Mouse (Mus musculus) embryo, embryonic 10.5 days (tissue): ENCODE data around the gene Gm14226.
A peak's percentile ranks its signal among the peaks of the same experiment; 100 is the strongest.
"Not testable (repeated sequence)": the region's sequence is repeated elsewhere in the genome, so short reads cannot be mapped to it uniquely, and the experiment has no call there.

ENCODE experiments used
- DNase-seq: peaks from one replicate; pipeline ENCODE4 v3.0.0-alpha.2; 2015; ENCODE audit warnings: low spot score

Gm14226 gene

GRCm38 (mm10) chr2:155047452-155048178, 29.5 kb downstream of the Gm14226 start:
- peak; percentile 52 for DNase-seq

- peak; percentile 37 for DNase-seq
Measured at GRCm38 (mm10) chr2:155050108-155050503, 32.0 kb downstream of the Gm14226 start.

- peak; percentile 98 for DNase-seq
Measured at GRCm38 (mm10) chr2:155050504-155051236, 32.6 kb downstream of the Gm14226 start.

- no peak for DNase-seq
Measured at GRCm38 (mm10) chr2:155051622-155052351, 33.7 kb downstream of the Gm14226 start.

GRCm38 (mm10) chr2:155052681-155053080, 34.6 kb downstream of the Gm14226 start:
- DNase-seq, result no peak

GRCm38 (mm10) chr2:155053512-155053911, 35.4 kb downstream of the Gm14226 start:
- not testable (repeated sequence) for DNase-seq

- no peak for DNase-seq
Measured at GRCm38 (mm10) chr2:155054672-155055071, 36.6 kb downstream of the Gm14226 start.

- no peak for DNase-seq
Measured at GRCm38 (mm10) chr2:155056076-155056578, 38.1 kb downstream of the Gm14226 start.

GRCm38 (mm10) chr2:155057361-155057760, 39.3 kb downstream of the Gm14226 start:
- DNase-seq, result no peak

GRCm38 (mm10) chr2:155071027-155071426, 53.0 kb downstream of the Gm14226 start:
- DNase-seq, result no peak

GRCm38 (mm10) chr2:155072353-155073145, 54.5 kb downstream of the Gm14226 start:
- DNase-seq, result no peak

GRCm38 (mm10) chr2:155073347-155073746, 55.3 kb downstream of the Gm14226 start:
- DNase-seq, result no peak

GRCm38 (mm10) chr2:155073978-155074765, 56.1 kb downstream of the Gm14226 start, which contains the start of gene Ahcy:
Gene Ahcy (minus strand): TSS chr2:155074497.
- DNase-seq, result peak; percentile 96

GRCm38 (mm10) chr2:155074766-155075330, 56.8 kb downstream of the Gm14226 start:
- no peak for DNase-seq

- no peak for DNase-seq
Measured at GRCm38 (mm10) chr2:155075649-155076048, 57.6 kb downstream of the Gm14226 start.
